Mouse (Mus musculus): ENCODE data around the gene Kpnb1.

The Kpnb1 gene

DNA sequence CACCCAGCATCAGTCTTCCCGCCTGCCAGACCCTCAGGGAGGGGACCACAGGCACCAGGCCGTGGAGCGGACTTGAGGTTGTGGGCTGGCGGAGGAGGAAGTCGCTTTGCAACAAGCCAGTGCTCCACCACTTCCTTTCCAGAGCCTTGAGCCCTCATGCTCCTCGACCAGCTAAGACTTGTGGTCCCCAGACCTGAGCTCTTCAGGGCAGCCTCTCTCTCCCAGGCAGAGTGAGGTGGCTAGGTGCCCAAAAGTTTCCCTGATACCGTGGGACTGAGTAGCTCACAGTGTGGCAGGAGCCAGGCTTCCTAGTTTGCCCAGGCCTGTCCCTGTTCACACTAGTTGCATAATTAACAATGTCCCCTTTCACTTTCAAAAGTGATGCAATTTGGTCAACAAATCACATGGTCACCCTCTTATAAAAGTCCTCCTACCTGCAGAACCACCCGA is 45.5 kb downstream of the Kpnb1 start:
- no peak for DNase-seq (ENCODE audit: low spot score)

DNA sequence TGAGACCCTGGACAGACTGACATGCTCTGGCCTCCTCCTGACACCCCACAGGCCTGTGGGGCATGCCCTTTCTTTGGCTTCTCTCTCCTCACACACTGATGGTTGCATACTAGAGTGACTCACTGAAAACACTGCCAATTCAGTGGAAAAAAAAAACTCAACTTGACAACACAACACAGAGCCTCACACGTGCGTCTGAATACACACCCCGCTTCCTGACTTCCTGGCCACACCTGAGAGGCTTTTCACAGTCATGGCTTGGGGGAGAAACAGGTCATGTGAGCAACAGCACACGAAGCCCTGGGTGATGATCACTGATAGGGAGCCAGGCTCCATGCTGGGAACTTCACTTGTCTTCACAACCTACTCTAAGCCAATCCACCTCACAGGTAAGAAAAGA is 46.9 kb downstream of the Kpnb1 start:
- DNase-seq (ENCODE audit: low spot score) = no peak

DNA sequence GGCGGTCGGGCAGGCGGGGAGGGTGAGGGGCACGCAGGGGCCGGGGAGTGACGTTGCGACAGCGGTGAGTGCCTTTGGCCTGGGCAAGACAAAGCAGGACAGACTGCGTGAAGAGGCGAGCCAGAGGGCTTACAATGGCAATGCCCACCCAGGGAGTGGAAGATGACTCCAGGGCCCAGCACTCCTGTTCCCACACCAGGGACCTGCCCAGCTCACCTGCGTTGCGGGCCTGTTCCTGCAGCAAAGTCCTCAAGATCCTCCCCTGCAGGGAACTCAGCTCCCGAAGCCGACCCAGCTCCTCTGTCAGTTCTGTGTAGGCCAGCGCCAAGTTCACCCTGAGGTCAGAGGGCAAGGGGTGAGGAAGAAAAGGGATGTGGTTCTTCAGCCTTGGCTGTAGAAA is 48.4 kb downstream of the Kpnb1 start:
- DNase-seq (ENCODE audit: low spot score) = no peak

- DNase-seq (ENCODE audit: low spot score) = no peak
Measured at GRCm38 (mm10) chr11:97138554-97139226, 49.0 kb downstream of the Kpnb1 start.

- DNase-seq (ENCODE audit: low spot score) = no peak
Measured at GRCm38 (mm10) chr11:97133270-97133669, 54.4 kb downstream of the Kpnb1 start.

DNA sequence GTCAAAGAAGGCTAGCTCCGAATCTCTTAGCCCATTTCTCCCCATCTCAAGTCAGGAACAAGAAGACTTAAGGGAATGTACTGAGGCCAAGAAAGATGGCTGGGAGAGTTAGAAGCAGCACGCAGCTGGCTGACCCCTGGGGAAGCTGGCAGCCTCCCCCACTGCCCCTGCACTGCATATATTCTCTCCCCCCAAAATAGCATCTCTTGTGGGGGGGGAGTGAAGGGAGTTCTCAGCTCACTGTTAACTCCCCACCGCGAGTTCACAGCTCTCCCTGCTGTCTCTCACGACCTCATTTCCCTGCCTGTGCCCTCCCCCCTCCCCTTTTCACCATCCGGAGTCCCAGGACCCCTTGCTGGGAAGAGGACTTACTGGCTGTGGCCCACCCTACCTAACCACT is 55.5 kb downstream of the Kpnb1 start:
- DNase-seq (ENCODE audit: low spot score) = no peak

- DNase-seq (ENCODE audit: low spot score) = no peak
Measured at GRCm38 (mm10) chr11:97131683-97132082, 56.0 kb downstream of the Kpnb1 start.

DNA sequence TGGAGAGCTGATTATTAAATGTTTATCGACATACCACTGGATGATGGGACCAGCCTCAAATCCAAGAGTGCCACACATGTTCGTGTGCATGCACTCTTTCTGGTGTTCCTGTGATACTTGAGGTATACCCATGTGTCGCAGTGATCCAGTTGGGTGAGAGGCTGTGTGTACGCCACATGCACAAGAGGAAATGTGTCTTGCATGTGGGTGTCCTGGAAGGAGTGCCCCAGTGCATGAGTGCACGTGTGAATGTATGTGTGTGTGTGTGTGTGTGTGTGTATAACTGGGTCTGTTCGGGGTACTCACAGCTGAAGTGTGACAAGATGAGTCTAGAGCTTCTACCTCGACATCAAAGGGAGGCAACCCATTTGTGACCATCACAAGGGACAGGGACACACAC is 57.4 kb downstream of the Kpnb1 start:
- no peak for DNase-seq (ENCODE audit: low spot score)

- DNase-seq (ENCODE audit: low spot score) = no peak
Measured at GRCm38 (mm10) chr11:97128956-97129355, 58.7 kb downstream of the Kpnb1 start.

DNA sequence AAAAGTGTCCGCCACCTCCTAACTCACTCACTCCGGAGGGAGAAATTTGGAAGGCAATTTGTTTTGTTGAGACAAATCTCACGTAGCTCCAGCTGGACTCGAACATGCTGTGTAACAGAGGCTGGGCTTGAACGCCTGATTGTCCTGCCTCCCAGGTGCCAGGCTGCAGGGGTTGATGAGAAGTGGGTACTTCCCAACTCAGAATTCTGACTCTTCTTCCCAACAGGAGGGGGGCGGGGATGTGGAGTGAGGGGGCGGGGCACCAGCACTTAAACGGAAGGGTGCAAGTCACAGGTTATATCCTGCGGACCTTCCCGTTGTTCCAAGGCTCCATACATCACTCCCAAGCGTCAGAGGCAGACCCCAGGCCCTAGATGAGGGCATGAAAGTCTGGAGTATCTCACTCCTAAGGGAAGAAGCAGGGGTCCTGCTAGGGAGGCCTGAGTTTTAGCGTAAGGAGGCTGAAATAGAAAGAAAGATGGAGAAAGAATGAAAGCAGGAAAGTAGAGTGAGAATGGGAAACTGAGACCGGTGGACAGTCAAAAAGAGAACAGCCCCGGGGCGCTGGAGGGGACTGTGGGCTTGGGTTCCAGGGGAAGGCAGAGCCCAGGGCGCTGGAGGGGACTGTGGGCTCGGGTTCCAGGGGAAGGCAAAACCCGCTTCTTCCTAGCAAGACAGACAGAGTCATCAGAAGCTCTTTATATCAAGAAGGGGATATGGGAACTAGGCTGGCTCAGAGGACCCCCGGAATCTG is 60.0 kb downstream of the Kpnb1 start:
- DNase-seq (ENCODE audit: low spot score) = no peak

GRCm38 (mm10) chr11:97126645-97127468 is 60.8 kb downstream of the Kpnb1 start:
- DNase-seq (ENCODE audit: low spot score) = peak; percentile 50

- no peak for DNase-seq (ENCODE audit: low spot score)
Measured at GRCm38 (mm10) chr11:97124266-97125036, 63.2 kb downstream of the Kpnb1 start.

- no peak for DNase-seq (ENCODE audit: low spot score)
Measured at GRCm38 (mm10) chr11:97123282-97123890, 64.3 kb downstream of the Kpnb1 start.

GRCm38 (mm10) chr11:97120641-97121040 is 67.0 kb downstream of the Kpnb1 start:
- DNase-seq (ENCODE audit: low spot score) = no peak

- no peak for DNase-seq (ENCODE audit: low spot score)
Measured at GRCm38 (mm10) chr11:97120221-97120620, 67.5 kb downstream of the Kpnb1 start.

DNA sequence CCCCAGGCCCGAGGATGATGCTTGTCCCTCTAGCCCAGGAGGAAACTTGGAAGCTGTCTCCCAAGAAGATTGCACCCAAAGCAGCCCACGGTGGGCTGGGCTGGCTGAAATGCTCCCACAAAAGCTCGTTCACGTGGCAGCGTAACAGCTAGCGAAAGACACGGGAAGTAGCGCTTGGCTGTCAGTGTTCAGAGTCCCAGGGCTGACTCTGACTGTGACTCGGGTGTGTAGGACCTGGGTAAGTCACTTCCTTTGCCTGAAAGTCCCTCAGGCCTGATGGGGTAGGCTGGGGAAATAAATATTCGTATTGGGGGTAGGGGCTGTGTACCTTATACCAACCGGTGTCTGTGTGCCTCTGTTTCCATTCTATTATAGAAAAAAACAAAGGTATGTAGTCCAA is 71.9 kb downstream of the Kpnb1 start:
- no peak for DNase-seq (ENCODE audit: low spot score)

DNA sequence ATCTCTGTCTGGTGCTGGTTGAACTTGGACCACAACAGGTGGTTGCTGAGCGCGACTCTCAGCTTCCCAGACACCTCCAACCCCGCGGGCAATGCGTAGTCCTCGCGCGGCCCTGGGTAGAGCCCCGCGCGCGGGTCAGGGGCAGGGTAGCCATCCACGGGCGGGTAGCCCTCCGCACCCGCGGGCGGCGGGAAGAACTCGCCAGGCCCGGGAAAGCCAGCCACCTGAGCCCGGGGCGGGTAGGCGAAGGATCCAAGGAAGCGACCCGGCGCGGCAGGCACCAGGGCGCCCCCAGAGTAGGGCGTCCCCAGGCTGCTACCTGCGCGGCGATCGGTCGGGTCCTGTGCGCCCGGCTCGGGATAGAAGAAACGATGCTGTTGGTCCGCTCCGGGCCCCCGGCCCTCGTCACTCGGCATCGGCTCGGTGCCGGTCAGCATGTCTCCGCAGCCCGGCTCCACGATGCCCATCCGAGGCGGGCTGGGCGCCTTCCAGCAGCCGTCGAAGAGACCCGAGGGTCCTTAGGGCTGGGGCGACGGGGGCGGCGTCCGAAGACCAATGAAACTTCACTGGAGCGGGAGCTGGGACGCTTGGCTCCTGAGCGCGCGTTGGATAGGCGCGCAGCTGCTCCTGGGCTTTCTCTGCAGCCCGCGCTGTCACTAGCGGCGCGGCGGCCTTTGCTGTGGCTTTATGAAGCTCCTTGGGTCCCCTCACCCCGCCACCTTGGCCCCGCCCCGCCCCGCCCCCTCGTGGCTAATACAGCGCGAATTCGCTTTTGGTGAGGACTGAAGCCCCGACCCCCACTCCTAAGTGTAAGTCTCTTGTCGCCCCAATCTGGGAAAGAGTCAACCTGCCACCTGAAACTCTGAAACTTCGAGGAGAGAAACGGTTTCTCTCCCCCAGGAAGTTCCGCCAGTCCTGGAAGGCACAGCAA is 72.7 kb downstream of the Kpnb1 start, which contains the start of gene Tbx21:
Tbx21 (minus strand) TSS at position 661 of the 931 bp plus-strand sequence.
- DNase-seq (ENCODE audit: low spot score) = no peak

DNA sequence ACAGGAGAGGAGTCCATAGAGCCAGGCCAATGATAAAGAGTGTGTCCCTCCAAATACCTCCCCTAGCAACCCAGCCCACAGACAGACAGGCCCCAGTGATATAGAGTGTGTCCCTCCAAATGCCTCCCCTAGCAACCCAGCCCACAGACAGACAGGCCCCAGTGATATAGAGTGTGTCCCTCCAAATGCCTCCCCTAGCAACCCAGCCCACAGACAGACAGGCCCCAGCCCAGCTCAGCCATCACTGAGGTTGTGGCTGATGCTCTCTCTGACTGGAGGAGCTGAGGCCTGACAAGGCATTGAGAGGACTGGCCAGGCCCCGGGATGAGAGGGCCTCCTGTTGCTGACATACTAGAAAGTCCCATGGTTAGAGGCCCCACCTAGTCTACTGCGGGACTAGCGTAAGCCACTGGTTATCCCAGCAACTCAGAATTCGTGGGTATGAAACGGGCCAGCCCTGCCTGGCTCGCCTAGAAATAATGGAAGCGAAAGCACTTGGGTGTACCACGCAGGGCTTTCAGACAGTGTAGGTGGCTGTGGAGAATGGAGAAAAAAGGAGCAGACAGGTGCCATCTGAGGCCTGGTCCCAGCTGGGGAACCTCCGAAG is 75.1 kb downstream of the Kpnb1 start:
- DNase-seq (ENCODE audit: low spot score) = no peak

All from urinary bladder, postnatal 25 days (tissue).